Mouse (Mus musculus) MEL (cell line): ENCODE measurements around the gene Apopt1.

Experiments
- CTCF ChIP-seq, 3 experiments: IDR thresholded peaks in 2 of 3; conservative IDR thresholded peaks in 1 of 3; 2 replicates each; pipeline ENCODE4 v1.5.1; 2011 to 2012; ENCODE audit warnings: low read length in 3 of 3, low read depth in 2 of 3, mild to moderate bottlenecking in 2 of 3, improper control_type of control experiment in 1 of 3, inconsistent platforms in 1 of 3, mixed read lengths in 1 of 3, moderate library complexity in 1 of 3; ENCODE audit not compliant: control insufficient read depth in 1 of 3, insufficient read depth in 1 of 3, poor library complexity in 1 of 3, severe bottlenecking in 1 of 3
- MXI1 ChIP-seq: IDR thresholded peaks from 2 replicates; pipeline ENCODE4 v1.6.1; 2011; ENCODE audit warnings: mild to moderate bottlenecking, low read depth, low read length, improper control_type of control experiment
- POLR2A ChIP-seq, 2 experiments: IDR thresholded peaks; 2 replicates each; pipeline ENCODE4 v1.6.1; 2011 to 2012; ENCODE audit warnings: low read length in 2 of 2, mild to moderate bottlenecking in 2 of 2, control low read depth in 1 of 2, improper control_type of control experiment in 1 of 2, low read depth in 1 of 2, moderate library complexity in 1 of 2; ENCODE audit not compliant: control insufficient read depth in 1 of 2, insufficient read depth in 1 of 2, poor library complexity in 1 of 2
- TAL1 ChIP-seq: IDR thresholded peaks from 2 replicates; pipeline ENCODE4 v1.6.1; 2012; ENCODE audit warnings: mild to moderate bottlenecking, inconsistent platforms, low read length, moderate library complexity, mixed read lengths
- TCF12 ChIP-seq: IDR thresholded peaks from 2 replicates; pipeline ENCODE4 v1.6.1; 2014; ENCODE audit warnings: low read depth, mild to moderate bottlenecking, inconsistent platforms, low read length, improper control_type of control experiment, moderate library complexity
- ZKSCAN1 ChIP-seq: IDR thresholded peaks from 2 replicates; pipeline ENCODE4 v1.6.1; 2012; ENCODE audit warnings: low read depth, mild to moderate bottlenecking, inconsistent platforms, low read length, improper control_type of control experiment, moderate library complexity

DNA sequence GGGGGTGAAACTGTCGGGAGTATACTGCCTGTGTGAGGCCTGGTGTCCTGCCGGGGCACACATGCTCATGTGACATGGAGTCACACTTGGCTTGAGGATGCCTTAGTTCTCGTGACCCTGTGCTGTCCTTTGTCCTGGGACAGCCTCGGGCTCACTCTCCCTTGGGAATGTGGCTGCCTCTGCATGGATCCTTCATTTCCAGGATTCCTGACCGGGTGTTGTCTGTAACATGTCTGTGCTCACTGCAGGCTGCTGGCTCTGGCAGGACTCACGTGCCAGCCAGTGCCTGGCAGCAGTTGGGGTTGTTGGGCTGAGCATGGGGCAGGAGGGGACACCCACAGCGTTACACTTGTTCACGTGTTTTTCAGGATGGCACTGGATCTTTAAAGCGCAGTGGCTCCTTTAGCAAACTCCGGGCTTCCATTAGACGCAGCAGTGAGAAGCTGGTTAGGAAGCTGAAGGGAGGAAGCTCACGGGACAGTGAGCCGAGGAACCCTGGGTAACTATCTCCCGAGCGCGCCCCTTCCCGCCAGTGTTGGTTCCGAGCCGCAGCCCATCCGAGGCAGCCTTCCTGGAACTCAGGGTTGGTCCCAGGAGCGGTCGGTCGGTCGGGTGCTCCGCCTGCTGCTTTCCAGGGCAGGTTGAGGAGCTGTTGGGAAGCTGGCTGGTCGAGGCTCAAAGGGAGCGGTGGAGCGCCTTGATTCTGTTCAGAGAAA is 82.3 kb downstream of the Apopt1 start:
- no peak for TF ChIP-seq CTCF (IDR thresholded peaks at IDR 0.05 in 2 of 3, conservative IDR thresholded peaks at IDR 0.05 in 1 of 3; ENCODE audit: control insufficient read depth in 1 of 3, insufficient read depth in 1 of 3, low read depth in 2 of 3, low read length in 3 of 3, poor library complexity in 1 of 3, severe bottlenecking in 1 of 3)
- no peak for TF ChIP-seq MXI1
- no peak for TF ChIP-seq TAL1
- no peak for TF ChIP-seq TCF12
- no peak for TF ChIP-seq ZKSCAN1
- TF ChIP-seq POLR2A (IDR thresholded peaks at IDR 0.05; ENCODE audit: control insufficient read depth in 1 of 2, insufficient read depth in 1 of 2, low read depth in 1 of 2, low read length in 2 of 2, poor library complexity in 1 of 2): no peak
